Mouse (Mus musculus): ENCODE measurements around the gene Tfam. TPM values are rescaled to one million over a fixed set of nuclear protein-coding genes. Genes with fewer than 3 reads are reported as not detected.

Gene Tfam
- polyA plus RNA-seq, 1 experiment from 2014 or later: 101 TPM

DNA sequence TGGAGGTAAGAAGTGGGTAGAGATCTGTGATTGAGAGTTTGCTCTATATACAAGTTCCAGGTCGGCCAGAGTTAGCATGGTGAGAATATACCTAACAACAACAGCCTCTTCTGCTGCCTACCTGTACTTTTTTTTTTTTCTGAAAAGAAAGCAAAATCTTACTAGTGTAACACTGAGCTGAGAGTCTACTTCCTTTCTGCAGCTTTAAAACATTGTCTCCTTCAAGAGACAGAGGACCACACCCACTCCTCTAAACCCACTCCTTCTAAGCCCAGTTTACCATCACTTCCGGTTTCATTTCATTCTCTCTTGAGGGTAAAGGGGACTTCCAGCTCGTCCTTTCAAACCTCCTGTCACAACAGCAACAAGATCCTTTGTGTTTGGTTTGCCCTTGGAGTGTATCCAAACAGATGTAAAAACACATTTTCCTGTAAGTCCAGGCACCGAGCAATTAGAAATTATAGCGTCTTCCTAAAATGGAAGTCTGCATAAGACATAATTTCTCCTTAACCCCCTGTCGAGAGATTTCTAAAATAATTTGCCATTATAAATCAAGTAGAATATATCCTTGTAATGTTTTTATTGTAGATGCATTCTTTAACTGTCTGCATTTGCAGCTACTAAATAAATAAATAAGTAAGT, 1.5 kb upstream of the Tfam start:
- DNase-seq (ENCODE audit: low spot score): no peak
- no peak overlapping the region for H3K27ac ChIP-seq (ENCODE audit: low read depth, low read length)
- 76% methylated on average over 6 of the region's 6 CpGs for WGBS
- H3K36me3 ChIP-seq (ENCODE audit: control insufficient read depth, insufficient read depth, low read length): no peaks in the 10 kb centered on the region
- H3K27me3 ChIP-seq (ENCODE audit: control insufficient read depth, insufficient read depth, low read length): no peaks in the 10 kb centered on the region
- H3K9me3 ChIP-seq (ENCODE audit: control insufficient read depth, low read length): no peaks in the 10 kb centered on the region
- no peaks in the 10 kb centered on the region for H3K4me1 ChIP-seq (replicated peaks; ENCODE audit: control insufficient read depth, insufficient read depth, low read length)
- H3K4me2 ChIP-seq (replicated peaks; ENCODE audit: low read depth, low read length): no peak overlapping the region
- ATAC-seq (ENCODE audit: low FRiP score): no peak
- no peak overlapping the region for H3K4me3 ChIP-seq (ENCODE audit: low read depth, low read length)
- H3K9ac ChIP-seq (ENCODE audit: low read depth, low read length): no peak overlapping the region

DNA sequence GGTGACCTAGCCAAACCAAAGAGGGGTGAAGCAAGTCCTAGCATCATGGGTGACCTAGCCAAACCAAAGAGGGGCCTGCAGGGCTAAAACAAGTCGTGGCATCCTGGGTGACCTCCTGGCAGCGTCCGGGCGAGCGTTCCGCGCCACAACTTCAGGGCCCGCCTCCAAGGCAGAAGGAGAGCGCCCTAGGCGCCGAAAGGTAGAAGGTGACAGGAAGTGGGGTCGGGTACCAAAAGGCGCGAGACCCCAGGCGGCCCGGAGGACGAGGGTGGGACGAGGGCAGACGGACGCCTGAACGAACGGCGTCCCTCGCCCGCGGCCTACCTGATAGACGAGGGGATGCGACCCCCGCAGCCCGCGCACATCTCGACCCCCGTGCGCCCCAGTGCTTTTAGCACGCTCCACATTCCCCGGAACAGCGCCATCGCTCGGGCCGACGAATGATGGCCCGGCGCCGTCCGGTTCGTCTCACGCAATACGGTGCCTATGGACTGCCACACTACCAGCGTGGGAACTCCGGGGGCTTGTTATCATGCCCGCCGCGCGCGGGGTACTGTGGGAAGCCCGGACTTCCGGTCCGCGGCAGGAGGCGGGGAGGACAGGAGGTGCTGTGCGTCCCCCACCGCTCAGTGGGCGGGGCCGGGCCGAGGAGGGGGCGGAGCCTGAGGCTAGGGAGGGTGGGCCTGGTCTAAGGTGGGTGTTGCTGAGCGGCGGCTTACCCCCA, 402 bp downstream of the Tfam start:
- Histone ChIP-seq H3K4me3 (ENCODE audit: low read depth, low read length) (peak overlapping the region; percentile 86), H3K27me3 (ENCODE audit: control insufficient read depth, insufficient read depth, low read length) (no peaks in the 10 kb centered on the region), H3K36me3 (ENCODE audit: control insufficient read depth, insufficient read depth, low read length) (no peaks in the 10 kb centered on the region), H3K9me3 (ENCODE audit: control insufficient read depth, low read length) (no peaks in the 10 kb centered on the region), H3K4me1 (replicated peaks; ENCODE audit: control insufficient read depth, insufficient read depth, low read length) (no peaks in the 10 kb centered on the region), H3K27ac (ENCODE audit: low read depth, low read length) (peak overlapping the region; percentile 71), H3K4me2 (replicated peaks; ENCODE audit: low read depth, low read length) (peak overlapping the region; percentile 65), H3K9ac (ENCODE audit: low read depth, low read length) (peak overlapping the region; percentile 83)
- DNase-seq (ENCODE audit: low spot score): peak; percentile 97
- ATAC-seq (ENCODE audit: low FRiP score): peak; percentile 99
- WGBS: under 1% methylated on average over 56 of the region's 68 CpGs

DNA sequence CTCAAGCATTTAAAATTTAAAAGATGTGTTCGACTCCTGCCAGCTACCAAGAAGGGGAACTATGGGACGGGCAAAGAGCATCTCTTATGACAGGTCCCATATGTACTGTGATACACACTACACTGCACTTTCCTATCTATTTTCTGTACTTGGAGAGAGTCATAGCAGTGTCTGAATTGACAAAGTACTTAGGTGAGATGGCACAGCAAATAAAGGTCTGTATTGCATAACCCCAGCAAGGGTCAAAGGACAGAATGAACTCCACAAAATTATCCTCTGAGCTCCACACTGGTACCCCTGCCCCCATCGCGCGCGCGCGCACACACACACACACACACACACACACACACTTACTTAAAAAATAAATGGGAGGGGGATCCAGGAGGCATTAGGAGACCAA, 4.0 kb downstream of the Tfam start:
- Histone ChIP-seq H3K27me3 (ENCODE audit: control insufficient read depth, insufficient read depth, low read length) (no peaks in the 10 kb centered on the region), H3K9ac (ENCODE audit: low read depth, low read length) (no peak overlapping the region), H3K36me3 (ENCODE audit: control insufficient read depth, insufficient read depth, low read length) (peaks cover 5% of the 10 kb centered on the region; the same call in 1 of the 2 replicates), H3K9me3 (ENCODE audit: control insufficient read depth, low read length) (no peaks in the 10 kb centered on the region), H3K4me3 (ENCODE audit: low read depth, low read length) (no peak overlapping the region), H3K4me2 (replicated peaks; ENCODE audit: low read depth, low read length) (no peak overlapping the region), H3K4me1 (replicated peaks; ENCODE audit: control insufficient read depth, insufficient read depth, low read length) (no peaks in the 10 kb centered on the region), H3K27ac (ENCODE audit: low read depth, low read length) (no peak overlapping the region)
- DNase-seq (ENCODE audit: low spot score) (no peak), ATAC-seq (ENCODE audit: low FRiP score) (no peak)
- 99% methylated on average over 8 of the region's 8 CpGs for WGBS

DNA sequence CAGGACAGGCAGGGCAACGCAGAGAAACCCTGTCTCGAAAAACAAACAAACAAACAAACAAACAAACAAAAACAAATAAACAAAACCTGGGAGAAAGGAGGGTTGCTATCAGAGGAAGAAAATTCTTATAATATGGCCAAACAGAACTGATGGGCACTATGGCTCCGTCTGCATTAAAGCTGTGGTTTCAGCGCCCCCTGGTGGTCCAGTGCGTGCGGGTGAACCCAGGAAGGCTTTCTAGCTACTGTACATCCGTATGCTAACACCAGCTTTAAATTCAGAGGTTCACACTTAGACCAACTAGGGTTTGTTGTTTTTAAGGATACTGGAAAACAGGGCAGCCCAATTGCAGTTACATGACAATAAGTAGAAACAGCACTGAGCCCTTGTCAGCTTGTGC, 12.2 kb downstream of the Tfam start:
- Histone ChIP-seq H3K4me1 (replicated peaks; ENCODE audit: control insufficient read depth, insufficient read depth, low read length) (no peaks in the 10 kb centered on the region), H3K27me3 (ENCODE audit: control insufficient read depth, insufficient read depth, low read length) (no peaks in the 10 kb centered on the region), H3K4me3 (ENCODE audit: low read depth, low read length) (no peak overlapping the region), H3K4me2 (replicated peaks; ENCODE audit: low read depth, low read length) (no peak overlapping the region), H3K9ac (ENCODE audit: low read depth, low read length) (no peak overlapping the region), H3K36me3 (ENCODE audit: control insufficient read depth, insufficient read depth, low read length) (peaks cover 22% of the 10 kb centered on the region), H3K9me3 (ENCODE audit: control insufficient read depth, low read length) (no peaks in the 10 kb centered on the region), H3K27ac (ENCODE audit: low read depth, low read length) (no peak overlapping the region)
- 41% methylated on average over 7 of the region's 7 CpGs for WGBS
- peak; percentile 87 for DNase-seq (ENCODE audit: low spot score)
- ATAC-seq (ENCODE audit: low FRiP score): peak; percentile 49

DNA sequence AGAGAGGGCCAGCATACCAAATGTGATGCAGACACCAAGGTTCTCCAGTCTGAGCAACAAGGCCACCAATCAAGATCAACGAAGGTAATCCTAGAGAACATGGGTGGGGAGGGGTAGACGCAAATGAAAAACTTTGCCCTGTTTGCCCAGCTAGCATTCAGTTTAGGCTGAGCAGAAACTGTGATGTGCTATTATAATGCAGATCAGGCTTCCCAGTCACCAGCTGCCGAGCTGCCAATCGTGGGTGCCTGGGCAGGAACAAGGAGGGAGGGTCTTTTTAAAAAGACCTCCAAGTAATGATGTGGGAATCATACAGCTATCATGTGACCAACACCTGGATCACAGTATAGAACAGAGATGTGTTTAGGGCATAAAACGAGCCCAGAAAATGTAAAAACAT, 15.0 kb downstream of the Tfam start:
- Histone ChIP-seq H3K27ac (ENCODE audit: low read depth, low read length) (no peak overlapping the region), H3K9ac (ENCODE audit: low read depth, low read length) (no peak overlapping the region), H3K4me3 (ENCODE audit: low read depth, low read length) (no peak overlapping the region), H3K36me3 (ENCODE audit: control insufficient read depth, insufficient read depth, low read length) (peaks cover 11% of the 10 kb centered on the region), H3K9me3 (ENCODE audit: control insufficient read depth, low read length) (no peaks in the 10 kb centered on the region), H3K4me1 (replicated peaks; ENCODE audit: control insufficient read depth, insufficient read depth, low read length) (no peaks in the 10 kb centered on the region), H3K27me3 (ENCODE audit: control insufficient read depth, insufficient read depth, low read length) (no peaks in the 10 kb centered on the region), H3K4me2 (replicated peaks; ENCODE audit: low read depth, low read length) (no peak overlapping the region)
- no peak for DNase-seq (ENCODE audit: low spot score)
- no peak for ATAC-seq (ENCODE audit: low FRiP score)
- WGBS: 67% methylated on average over 5 of the region's 5 CpGs

- Histone ChIP-seq H3K27me3 (ENCODE audit: control insufficient read depth, insufficient read depth, low read length) (no peaks in the 10 kb centered on the region), H3K9me3 (ENCODE audit: control insufficient read depth, low read length) (no peaks in the 10 kb centered on the region), H3K27ac (ENCODE audit: low read depth, low read length) (no peak overlapping the region), H3K9ac (ENCODE audit: low read depth, low read length) (no peak overlapping the region), H3K4me2 (replicated peaks; ENCODE audit: low read depth, low read length) (no peak overlapping the region), H3K4me3 (ENCODE audit: low read depth, low read length) (no peak overlapping the region), H3K36me3 (ENCODE audit: control insufficient read depth, insufficient read depth, low read length) (peaks cover 9% of the 10 kb centered on the region; the same call in 1 of the 2 replicates), H3K4me1 (replicated peaks; ENCODE audit: control insufficient read depth, insufficient read depth, low read length) (no peaks in the 10 kb centered on the region)
- ATAC-seq (ENCODE audit: low FRiP score) (0 out of 2 replicates have a peak, but pooled peaks have one; percentile 36), DNase-seq (ENCODE audit: low spot score) (no peak)
- WGBS: 78% methylated on average over 2 of the region's 2 CpGs
Observed at GRCm38 (mm10) chr10:71222639-71223038, 15.4 kb downstream of the Tfam start.

DNA sequence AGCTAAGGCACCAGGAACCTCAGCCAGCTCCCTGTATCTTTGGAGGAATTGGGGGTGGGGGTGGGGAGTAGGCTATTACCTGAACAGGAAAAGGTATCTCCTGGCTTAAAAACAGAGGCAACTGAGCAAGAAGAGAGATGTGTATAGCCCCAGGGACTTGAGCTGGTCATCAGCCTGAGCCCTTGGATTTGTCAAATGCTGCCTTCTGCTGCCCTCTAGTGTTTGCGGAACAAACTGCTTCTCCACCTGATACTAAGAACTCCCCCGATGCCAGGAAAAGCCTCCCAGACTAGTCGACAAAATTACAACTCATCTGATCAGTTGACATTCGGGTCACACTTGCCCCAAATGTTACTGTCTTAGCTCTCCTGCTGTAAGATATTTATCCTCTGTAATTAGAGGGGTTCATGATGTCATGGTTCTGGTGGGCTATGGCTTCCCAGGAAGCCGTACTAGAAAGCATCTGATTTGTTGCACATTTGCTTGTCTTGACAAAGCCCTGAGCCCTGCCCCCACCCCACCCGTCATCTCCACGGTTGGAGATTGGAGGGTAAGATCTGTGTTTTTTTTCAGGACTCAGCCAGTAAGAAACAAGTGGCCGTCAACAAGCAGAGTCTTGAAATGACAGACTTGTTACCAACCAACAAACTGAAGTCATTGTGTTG, 19.7 kb downstream of the Tfam start:
- H3K27ac ChIP-seq (ENCODE audit: low read depth, low read length): no peak overlapping the region
- no peak overlapping the region for H3K9ac ChIP-seq (ENCODE audit: low read depth, low read length)
- H3K27me3 ChIP-seq (ENCODE audit: control insufficient read depth, insufficient read depth, low read length): no peaks in the 10 kb centered on the region
- WGBS: 17% methylated on average over 8 of the region's 8 CpGs
- ATAC-seq (ENCODE audit: low FRiP score) (peak; percentile 60), DNase-seq (ENCODE audit: low spot score) (peak; percentile 87)
- H3K4me1 ChIP-seq (replicated peaks; ENCODE audit: control insufficient read depth, insufficient read depth, low read length): no peaks in the 10 kb centered on the region
- no peaks in the 10 kb centered on the region for H3K36me3 ChIP-seq (ENCODE audit: control insufficient read depth, insufficient read depth, low read length)
- no peak overlapping the region for H3K4me3 ChIP-seq (ENCODE audit: low read depth, low read length)
- no peak overlapping the region for H3K4me2 ChIP-seq (replicated peaks; ENCODE audit: low read depth, low read length)
- no peaks in the 10 kb centered on the region for H3K9me3 ChIP-seq (ENCODE audit: control insufficient read depth, low read length)

GRCm38 (mm10) chr10:71215996-71216395, 22.1 kb downstream of the Tfam start:
- ATAC-seq (ENCODE audit: low FRiP score): no peak
- no peak for DNase-seq (ENCODE audit: low spot score)
- H3K4me3 ChIP-seq (ENCODE audit: low read depth, low read length): no peak overlapping the region
- H3K9me3 ChIP-seq (ENCODE audit: control insufficient read depth, low read length): no peaks in the 10 kb centered on the region
- 78% methylated on average over 9 of the region's 9 CpGs for WGBS
- no peaks in the 10 kb centered on the region for H3K27me3 ChIP-seq (ENCODE audit: control insufficient read depth, insufficient read depth, low read length)
- H3K9ac ChIP-seq (ENCODE audit: low read depth, low read length): no peak overlapping the region
- no peaks in the 10 kb centered on the region for H3K36me3 ChIP-seq (ENCODE audit: control insufficient read depth, insufficient read depth, low read length)
- no peak overlapping the region for H3K4me2 ChIP-seq (replicated peaks; ENCODE audit: low read depth, low read length)
- no peak overlapping the region for H3K27ac ChIP-seq (ENCODE audit: low read depth, low read length)
- H3K4me1 ChIP-seq (replicated peaks; ENCODE audit: control insufficient read depth, insufficient read depth, low read length): no peaks in the 10 kb centered on the region
